Mouse (Mus musculus): Measurements from ENCODE around the gene Gdf11.

Gdf11 gene

GRCm38 (mm10) chr10:128919203-128919631 lies 27.7 kb upstream of the Gdf11 start:
- DNase-seq (ENCODE audit: low spot score in 2 of 2), result no peak

- no peak for DNase-seq (ENCODE audit: low spot score in 2 of 2)
These were observed 26.7 kb upstream of the Gdf11 start for GRCm38 (mm10) chr10:128918246-128918645.

- no peak for DNase-seq (ENCODE audit: low spot score in 2 of 2)
These were observed 25.9 kb upstream of the Gdf11 start for GRCm38 (mm10) chr10:128917400-128917799.

- no peak for DNase-seq (ENCODE audit: low spot score in 2 of 2)
These were observed 25.1 kb upstream of the Gdf11 start for GRCm38 (mm10) chr10:128916665-128917064.

GRCm38 (mm10) chr10:128915550-128915949 lies 24.0 kb upstream of the Gdf11 start:
- no peak for DNase-seq (ENCODE audit: low spot score in 2 of 2)

- DNase-seq (ENCODE audit: low spot score in 2 of 2), result no peak
These were observed 22.2 kb upstream of the Gdf11 start for GRCm38 (mm10) chr10:128913696-128914095.

GRCm38 (mm10) chr10:128913219-128913618 lies 21.7 kb upstream of the Gdf11 start:
- peak; percentile 69 to 86 for DNase-seq (ENCODE audit: low spot score in 2 of 2)

- no peak for DNase-seq (ENCODE audit: low spot score in 2 of 2)
These were observed 21.3 kb upstream of the Gdf11 start for GRCm38 (mm10) chr10:128912791-128913190.

GRCm38 (mm10) chr10:128912268-128912667 lies 20.8 kb upstream of the Gdf11 start:
- DNase-seq (ENCODE audit: low spot score in 2 of 2), result no peak

- DNase-seq (ENCODE audit: low spot score in 2 of 2), result no peak
These were observed 19.9 kb upstream of the Gdf11 start for GRCm38 (mm10) chr10:128911430-128911829.

- DNase-seq (ENCODE audit: low spot score in 2 of 2), result no peak
These were observed 18.7 kb upstream of the Gdf11 start for GRCm38 (mm10) chr10:128910066-128910841.

GRCm38 (mm10) chr10:128909567-128910028 lies 18.1 kb upstream of the Gdf11 start:
- DNase-seq (ENCODE audit: low spot score in 2 of 2), result no peak

- DNase-seq (ENCODE audit: low spot score in 2 of 2), result no peak
These were observed 17.4 kb upstream of the Gdf11 start for GRCm38 (mm10) chr10:128908778-128909448.

GRCm38 (mm10) chr10:128904812-128905211 lies 13.3 kb upstream of the Gdf11 start:
- no peak for DNase-seq (ENCODE audit: low spot score in 2 of 2)

- no peak for DNase-seq (ENCODE audit: low spot score in 2 of 2)
These were observed 11.0 kb upstream of the Gdf11 start for GRCm38 (mm10) chr10:128902409-128902988.

GRCm38 (mm10) chr10:128901409-128901808 lies 9.9 kb upstream of the Gdf11 start:
- DNase-seq (ENCODE audit: low spot score in 2 of 2), result no peak

GRCm38 (mm10) chr10:128900698-128901097 lies 9.2 kb upstream of the Gdf11 start, which contains the start of gene Cd63:
Cd63 (plus strand) TSS chr10:128900989.
- DNase-seq (ENCODE audit: low spot score in 2 of 2), result no peak

- no peak for DNase-seq (ENCODE audit: low spot score in 2 of 2)
These were observed 8.4 kb upstream of the Gdf11 start for GRCm38 (mm10) chr10:128899759-128900490.

- DNase-seq (ENCODE audit: low spot score in 2 of 2), result no peak
These were observed 6.0 kb upstream of the Gdf11 start for GRCm38 (mm10) chr10:128897501-128897900.

- no peak for DNase-seq (ENCODE audit: low spot score in 2 of 2)
These were observed 5.3 kb upstream of the Gdf11 start for GRCm38 (mm10) chr10:128896807-128897206.

- DNase-seq (ENCODE audit: low spot score in 2 of 2), result no peak
These were observed 4.6 kb upstream of the Gdf11 start for GRCm38 (mm10) chr10:128895952-128896693.

All from thymus, postnatal 10 days (tissue).